Mouse (Mus musculus): Measurements from ENCODE around the gene Bpifa3.
"Not testable (repeated sequence)": the region's sequence is repeated elsewhere in the genome, so short reads cannot be mapped to it uniquely, and the experiment has no call there.

Bpifa3 gene

GRCm38 (mm10) chr2:154130120-154130519 is at the start of gene Bpifa3:
Bpifa3 (plus strand) TSS chr2:154130336.
- no peak for DNase-seq (ENCODE audit: low spot score in 2 of 2)

DNA sequence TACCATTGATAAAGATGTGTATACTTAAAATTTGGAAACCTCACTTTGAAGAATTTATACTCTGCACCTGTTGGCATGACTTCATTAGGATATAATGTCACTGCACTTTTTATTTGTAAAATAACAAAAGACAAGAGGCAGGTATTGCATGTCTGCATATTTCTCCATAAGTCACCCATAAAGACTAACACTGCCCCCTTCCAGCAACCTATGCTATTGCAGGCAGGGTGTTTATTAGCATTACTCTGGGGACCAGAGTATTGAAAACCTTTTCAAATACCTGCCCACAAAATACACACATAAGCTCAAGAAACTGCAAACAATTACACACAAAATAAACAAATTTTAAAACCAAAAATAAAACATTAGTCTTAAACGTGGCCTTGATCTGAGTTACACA is 32.4 kb upstream of the Bpifa3 start:
- DNase-seq (ENCODE audit: low spot score in 2 of 2), result no peak

GRCm38 (mm10) chr2:154117381-154117780 is 12.8 kb upstream of the Bpifa3 start:
- no peak for DNase-seq (ENCODE audit: low spot score in 2 of 2)

GRCm38 (mm10) chr2:154142580-154142979 is 12.4 kb downstream of the Bpifa3 start, which contains the start of gene Bpifa1:
Bpifa1 (plus strand) TSS chr2:154142880.
- DNase-seq (ENCODE audit: low spot score in 2 of 2), result no peak

GRCm38 (mm10) chr2:154143735-154144134 is 13.6 kb downstream of the Bpifa3 start:
- no peak for DNase-seq (ENCODE audit: low spot score in 2 of 2)

GRCm38 (mm10) chr2:154147496-154147895 is 17.4 kb downstream of the Bpifa3 start:
- no peak for DNase-seq (ENCODE audit: low spot score in 2 of 2)

- no peak for DNase-seq (ENCODE audit: low spot score in 2 of 2)
These were observed 28.3 kb downstream of the Bpifa3 start for GRCm38 (mm10) chr2:154158433-154158832.

DNA sequence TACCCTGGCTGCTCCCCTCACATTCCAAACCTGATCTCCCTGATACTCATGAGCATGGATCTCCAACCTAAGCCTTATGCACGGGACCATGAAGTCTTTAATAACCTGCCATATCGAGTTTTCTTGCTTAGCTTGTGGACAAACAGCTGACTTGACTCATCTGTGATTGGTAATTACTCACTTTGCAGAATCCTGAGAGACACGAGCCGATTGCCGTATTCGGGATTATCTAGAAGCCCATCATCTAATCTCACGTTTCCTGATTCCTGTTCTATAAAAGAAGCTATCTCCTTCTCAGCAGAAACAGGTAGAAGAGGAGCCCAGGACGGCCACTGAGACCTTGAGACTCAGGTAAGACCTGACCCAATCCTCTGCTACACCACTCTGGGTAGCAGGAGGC is 32.2 kb downstream of the Bpifa3 start, which contains the start of gene Bpifa5:
Gene Bpifa5, plus strand, starts transcription at position 301 of the 400 bp plus-strand sequence.
- no peak for DNase-seq (ENCODE audit: low spot score in 2 of 2)

GRCm38 (mm10) chr2:154163306-154163705 is 33.2 kb downstream of the Bpifa3 start:
- no peak for DNase-seq (ENCODE audit: low spot score in 2 of 2)

DNA sequence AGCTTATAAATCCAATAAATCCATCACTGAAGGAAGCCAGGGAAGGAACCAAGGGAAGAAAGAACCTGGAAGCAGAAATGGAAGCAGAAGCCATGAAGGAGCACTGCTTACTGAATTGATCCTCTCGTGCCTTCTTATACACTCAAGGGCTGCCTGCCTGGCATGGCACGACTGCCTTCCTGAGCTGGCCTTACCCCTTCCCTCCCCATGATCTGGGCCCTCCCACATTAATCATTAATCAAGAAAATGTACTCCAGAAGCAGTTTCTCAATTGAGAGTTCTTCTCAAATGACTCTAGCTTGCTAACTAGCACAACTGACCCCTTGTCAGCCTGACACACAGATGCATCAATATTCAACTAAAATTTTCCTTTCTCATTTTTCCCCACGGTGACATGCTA is 39.0 kb downstream of the Bpifa3 start:
- DNase-seq (ENCODE audit: low spot score in 2 of 2), result no peak

DNA sequence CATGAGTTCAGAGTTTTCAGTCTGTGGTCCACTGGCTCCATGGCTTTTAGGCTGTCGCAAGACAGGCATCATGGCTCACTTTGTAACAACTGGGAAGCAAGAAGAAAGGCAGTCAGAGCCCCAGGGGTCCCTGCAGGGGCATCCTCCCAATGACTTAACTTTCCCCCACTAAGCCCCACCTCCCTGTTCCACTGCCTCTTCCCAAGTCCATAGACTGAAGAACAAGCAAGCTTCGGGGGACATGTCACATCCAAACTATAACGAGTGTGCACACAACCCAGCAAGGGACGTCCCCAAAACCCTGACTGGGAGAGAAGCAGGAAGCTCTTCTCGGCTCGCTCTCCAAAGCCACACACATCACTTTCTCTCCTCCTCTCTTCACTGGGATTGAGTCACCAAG is 41.5 kb downstream of the Bpifa3 start:
- DNase-seq (ENCODE audit: low spot score in 2 of 2), result no peak

GRCm38 (mm10) chr2:154173313-154173712 is 43.2 kb downstream of the Bpifa3 start:
- DNase-seq (ENCODE audit: low spot score in 2 of 2), result peak in 1 of 2 experiments; percentile 9

- not testable (repeated sequence) for DNase-seq (ENCODE audit: low spot score in 2 of 2)
These were observed 51.8 kb downstream of the Bpifa3 start for GRCm38 (mm10) chr2:154181900-154182299.

- not testable (repeated sequence) for DNase-seq (ENCODE audit: low spot score in 2 of 2)
These were observed 52.9 kb downstream of the Bpifa3 start for GRCm38 (mm10) chr2:154183061-154183460.

DNA sequence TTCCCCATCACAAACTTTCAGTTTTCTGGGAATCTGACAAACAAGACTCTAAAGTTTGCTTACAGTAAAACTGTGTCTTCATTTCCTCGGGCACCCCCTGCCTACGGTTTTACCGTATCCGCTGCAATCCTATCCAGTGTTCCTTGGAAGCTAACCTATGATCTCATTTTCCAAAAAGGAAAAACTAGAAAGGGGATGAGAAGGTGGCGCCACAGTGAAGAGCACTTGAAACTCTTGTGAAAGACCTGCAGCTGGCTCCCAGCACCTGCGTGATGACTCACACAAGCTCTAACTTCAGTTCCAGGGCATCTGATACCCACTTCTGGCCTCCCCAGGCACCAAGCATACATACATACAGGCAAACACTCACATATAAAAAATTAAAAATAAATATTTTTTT is 55.2 kb downstream of the Bpifa3 start:
- DNase-seq (ENCODE audit: low spot score in 2 of 2), result no peak

- no peak for DNase-seq (ENCODE audit: low spot score in 2 of 2)
These were observed 55.6 kb downstream of the Bpifa3 start for GRCm38 (mm10) chr2:154185748-154186147.

DNA sequence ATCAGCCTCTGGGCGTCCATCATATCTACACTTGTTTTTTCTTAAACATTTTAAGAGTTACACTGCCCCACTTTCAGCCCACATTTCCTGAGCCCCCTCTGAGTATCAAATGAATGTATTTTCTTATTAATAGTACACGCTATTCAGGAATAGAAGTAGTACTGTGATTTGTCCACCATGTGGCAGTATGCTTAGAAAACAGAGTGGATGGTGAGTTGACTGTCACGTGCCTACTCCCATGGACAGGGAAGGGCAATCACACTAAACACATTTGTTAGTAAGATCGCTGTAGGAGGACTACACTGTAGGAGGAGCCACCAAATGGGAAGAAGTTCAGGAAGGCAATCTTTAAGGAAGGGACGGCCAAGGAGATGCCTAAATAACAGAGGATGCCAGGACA is 57.3 kb downstream of the Bpifa3 start:
- no peak for DNase-seq (ENCODE audit: low spot score in 2 of 2)
